Comparison of ENCODE assay signal across 11 mouse cellular contexts in genomic region chr7:19147497-19148045, GRCm38 (mm10). TPM values are rescaled to one million over a fixed set of nuclear protein-coding genes. Genes with fewer than 3 reads are reported as not detected.
A peak's percentile ranks its signal among the peaks of the same experiment; 100 is the strongest.
DNase-seq lines count a peak whose midpoint lies in the region; ATAC-seq and TF ChIP-seq lines count a peak whose summit lies in the region.
"Had no signal": no experiment of that assay in that cellular context is flagged by ENCODE, and none has a peak within 500 bp of the region (broad histone marks: within the 10 kb centered on the region; RNA-seq: fewer than 3 reads in every experiment).

No protein-coding gene starts in this region.

- H3K9ac ChIP-seq in hindbrain, embryonic 11.5 days (ENCODE audit: low read depth, low read length): no peak overlapping the region
- no peak overlapping the region for H3K9ac ChIP-seq in MEL (ENCODE audit: control insufficient read depth, low read depth, low read length, poor library complexity, severe bottlenecking)
- no peak overlapping the region for H3K9ac ChIP-seq in forebrain, embryonic 15.5 days (replicated peaks)
- peak overlapping the region; percentile 63; the same call in 1 of the 2 replicates for H3K9ac ChIP-seq in midbrain, embryonic 14.5 days (replicated peaks; ENCODE audit: low read length)

- H3K27ac ChIP-seq in hindbrain, embryonic 11.5 days (ENCODE audit: low read depth, low read length): no peak overlapping the region
- no peak overlapping the region for H3K27ac ChIP-seq in hindbrain, embryonic 10.5 days
- no peak overlapping the region for H3K27ac ChIP-seq in MEL (ENCODE audit: control insufficient read depth, low read depth, low read length)
- no peak overlapping the region for H3K27ac ChIP-seq in forebrain, embryonic 15.5 days (replicated peaks)
- no peak overlapping the region for H3K27ac ChIP-seq in midbrain, embryonic 14.5 days (replicated peaks; ENCODE audit: low read depth, low read length)

- H3K4me3 ChIP-seq in hindbrain, embryonic 11.5 days (ENCODE audit: low read depth, low read length): no peak overlapping the region
- H3K4me3 ChIP-seq in hindbrain, embryonic 10.5 days: no peak overlapping the region
- no peak overlapping the region for H3K4me3 ChIP-seq in MEL (ENCODE audit: control insufficient read depth in 1 of 2, insufficient read depth in 1 of 2, low read depth in 2 of 2, low read length in 2 of 2)
- peak overlapping the region; percentile 64 for H3K4me3 ChIP-seq in forebrain, embryonic 15.5 days
- peak overlapping the region; percentile 68; the same call in 1 of the 2 replicates for H3K4me3 ChIP-seq in midbrain, embryonic 14.5 days (replicated peaks; ENCODE audit: low read depth, low read length)

- peaks cover 14% of the 10 kb centered on the region for H3K79me2 ChIP-seq in MEL (ENCODE audit: control insufficient read depth, insufficient read depth, low read length, poor library complexity)

- no peak for TF ChIP-seq RAD21 in MEL (IDR thresholded peaks at IDR 0.05; ENCODE audit: low read depth, low read length)

- peak; percentile 13 for DNase-seq in hindbrain, embryonic 11.5 days (ENCODE audit: low spot score)
- no peak for DNase-seq in hindbrain, embryonic 10.5 days (ENCODE audit: low spot score)
- peak; percentile 57 for DNase-seq in MEL (ENCODE audit: low read depth, low spot score)
- DNase-seq in midbrain, embryonic 14.5 days: no peak
- DNase-seq in gastrocnemius, postnatal 10 days: no peak
- DNase-seq in urinary bladder, adult 18-20 months (ENCODE audit: low spot score in 2 of 2): no peak
- no peak for DNase-seq in thymus, postnatal 10 days (ENCODE audit: low spot score in 2 of 2)
- DNase-seq: adrenal gland, postnatal 10 days; cerebellum, adult 9-10 months had no signal

- peak overlapping the region; percentile 84; the same call in 1 of the 2 replicates for H3K4me2 ChIP-seq in hindbrain, embryonic 11.5 days (replicated peaks; ENCODE audit: low read depth, low read length)
- peak overlapping the region; percentile 88 for H3K4me2 ChIP-seq in forebrain, embryonic 15.5 days (replicated peaks)
- peak overlapping the region; percentile 80 for H3K4me2 ChIP-seq in midbrain, embryonic 14.5 days (ENCODE audit: low read length)

- 52% methylated on average over 6 of the region's 6 CpGs for WGBS in hindbrain, embryonic 11.5 days
- 56% methylated on average over 6 of the region's 6 CpGs for WGBS in hindbrain, embryonic 10.5 days
- WGBS in forebrain, embryonic 15.5 days: 64% methylated on average over 6 of the region's 6 CpGs
- WGBS in midbrain, embryonic 14.5 days: 65% methylated on average over 6 of the region's 6 CpGs

- H3K36me3 ChIP-seq in hindbrain, embryonic 11.5 days (ENCODE audit: control insufficient read depth, insufficient read depth, low read length): no peaks in the 10 kb centered on the region
- H3K36me3 ChIP-seq in hindbrain, embryonic 10.5 days: peaks cover 47% of the 10 kb centered on the region
- H3K36me3 ChIP-seq in MEL (ENCODE audit: control insufficient read depth in 1 of 2, insufficient read depth in 2 of 2, low read length in 2 of 2): peaks cover 0 to 6% of the 10 kb centered on the region in 2 experiments; a peak in 2 of 4 replicates
- H3K36me3 ChIP-seq in forebrain, embryonic 15.5 days: peaks cover 6% of the 10 kb centered on the region
- peaks cover 26% of the 10 kb centered on the region for H3K36me3 ChIP-seq in midbrain, embryonic 14.5 days (ENCODE audit: control insufficient read depth, insufficient read depth, low read length)

- no peak for TF ChIP-seq CTCF in MEL (IDR thresholded peaks at IDR 0.05 in 2 of 3, conservative IDR thresholded peaks at IDR 0.05 in 1 of 3; ENCODE audit: control insufficient read depth in 1 of 3, insufficient read depth in 1 of 3, low read depth in 2 of 3, low read length in 3 of 3, poor library complexity in 1 of 3, severe bottlenecking in 1 of 3)

- no peaks in the 10 kb centered on the region for H3K9me3 ChIP-seq in hindbrain, embryonic 11.5 days (ENCODE audit: control insufficient read depth, low read length)
- H3K9me3 ChIP-seq in hindbrain, embryonic 10.5 days: no peaks in the 10 kb centered on the region
- no peaks in the 10 kb centered on the region for H3K9me3 ChIP-seq in MEL (replicated peaks; ENCODE audit: insufficient read depth, low read length)
- H3K9me3 ChIP-seq in forebrain, embryonic 15.5 days: no peaks in the 10 kb centered on the region
- H3K9me3 ChIP-seq in midbrain, embryonic 14.5 days (ENCODE audit: control insufficient read depth, low read length): no peaks in the 10 kb centered on the region

- TF ChIP-seq POLR2A in MEL (IDR thresholded peaks at IDR 0.05; ENCODE audit: control insufficient read depth in 1 of 2, insufficient read depth in 1 of 2, low read depth in 1 of 2, low read length in 2 of 2, poor library complexity in 1 of 2): no peak

- peaks cover 6% of the 10 kb centered on the region; the same call in 1 of the 2 replicates for H3K4me1 ChIP-seq in hindbrain, embryonic 11.5 days (replicated peaks; ENCODE audit: control insufficient read depth, insufficient read depth, low read length)
- peaks cover 33% of the 10 kb centered on the region for H3K4me1 ChIP-seq in hindbrain, embryonic 10.5 days (replicated peaks)
- peaks cover 4 to 17% of the 10 kb centered on the region in 2 experiments; a peak in 3 of 4 replicates for H3K4me1 ChIP-seq in MEL (ENCODE audit: control insufficient read depth in 1 of 2, insufficient read depth in 2 of 2, low read length in 2 of 2)
- H3K4me1 ChIP-seq in forebrain, embryonic 15.5 days: peaks cover 22% of the 10 kb centered on the region
- H3K4me1 ChIP-seq in midbrain, embryonic 14.5 days (ENCODE audit: control insufficient read depth, insufficient read depth, low read length): peaks cover 17% of the 10 kb centered on the region

- no peak for ATAC-seq in hindbrain, embryonic 11.5 days (ENCODE audit: low FRiP score)
- ATAC-seq in forebrain, embryonic 15.5 days (replicated peaks): no peak
- ATAC-seq in midbrain, embryonic 14.5 days (ENCODE audit: low FRiP score, low TSS enrichment): no peak

- no peak for TF ChIP-seq EP300 in MEL (IDR thresholded peaks at IDR 0.05; ENCODE audit: low read depth in 1 of 2, low read length in 2 of 2)

- no peaks in the 10 kb centered on the region for H3K27me3 ChIP-seq in hindbrain, embryonic 11.5 days (ENCODE audit: control insufficient read depth, insufficient read depth, low read length)
- no peaks in the 10 kb centered on the region for H3K27me3 ChIP-seq in hindbrain, embryonic 10.5 days (ENCODE audit: insufficient read depth, poor library complexity, severe bottlenecking)
- H3K27me3 ChIP-seq in MEL (ENCODE audit: control insufficient read depth in 1 of 2, insufficient read depth in 2 of 2, low read length in 2 of 2): no peaks in the 10 kb centered on the region
- no peaks in the 10 kb centered on the region for H3K27me3 ChIP-seq in forebrain, embryonic 15.5 days
- H3K27me3 ChIP-seq in midbrain, embryonic 14.5 days (ENCODE audit: control insufficient read depth, insufficient read depth, low read length): no peaks in the 10 kb centered on the region

RNA-seq across cellular contexts. Expression of gene Qpctl, which starts 1.5 kb away (rescaled TPM):
- 11.7 and 12.0 TPM in 2 replicates for polyA plus RNA-seq in hindbrain, embryonic 11.5 days (2014; fragmentation: Nextera tagmentation; extraction: Ambion mirVana)
- 16.7 and 22.1 TPM in 2 replicates for polyA plus RNA-seq in hindbrain, embryonic 10.5 days (2016; fragmentation: Nextera tagmentation; extraction: Ambion mirVana)
- total RNA-seq in MEL (2012; rRNA removed): 3.1 and 3.4 TPM in 2 replicates
- polyA plus RNA-seq in MEL (2012; ENCODE audit: insufficient read depth in 1 of 2, insufficient read length in 2 of 2, low read depth in 1 of 2, low replicate concordance in 2 of 2, missing spikeins in 1 of 2): 1 to 10 TPM in 1 of 2 experiments, not detected in 1; 6.5 TPM
- 18.7 and 19.4 TPM in 2 replicates for polyA plus RNA-seq in forebrain, embryonic 15.5 days (2015; fragmentation: Nextera tagmentation; extraction: Ambion mirVana)
- polyA plus RNA-seq in midbrain, embryonic 14.5 days (2014; fragmentation: Nextera tagmentation; extraction: Ambion mirVana): 18.5 and 20.0 TPM in 2 replicates
- total RNA-seq in gastrocnemius, postnatal 10 days (2021): 1 to 10 TPM; 5.0 to 5.5 TPM

RNA-seq across cellular contexts. Expression of gene Snrpd2, which starts 2.0 kb away (rescaled TPM):
- polyA plus RNA-seq in hindbrain, embryonic 11.5 days (2014; fragmentation: Nextera tagmentation; extraction: Ambion mirVana): 143 and 149 TPM in 2 replicates
- polyA plus RNA-seq in hindbrain, embryonic 10.5 days (2016; fragmentation: Nextera tagmentation; extraction: Ambion mirVana): 184 TPM in 2 replicates
- 333 and 345 TPM in 2 replicates for total RNA-seq in MEL (2012; rRNA removed)
- polyA plus RNA-seq in MEL (2012; ENCODE audit: insufficient read depth in 1 of 2, insufficient read length in 2 of 2, low read depth in 1 of 2, low replicate concordance in 2 of 2, missing spikeins in 1 of 2): 100 to 1,000 TPM in 1 of 2 experiments, not detected in 1; 234 TPM
- polyA plus RNA-seq in forebrain, embryonic 15.5 days (2015; fragmentation: Nextera tagmentation; extraction: Ambion mirVana): 135 and 143 TPM in 2 replicates
- 112 and 130 TPM in 2 replicates for polyA plus RNA-seq in midbrain, embryonic 14.5 days (2014; fragmentation: Nextera tagmentation; extraction: Ambion mirVana)
- total RNA-seq in gastrocnemius, postnatal 10 days (2021): 10 to 100 TPM; 72.9 to 77.4 TPM

RNA-seq across cellular contexts. Expression of gene Gipr, which starts 18.4 kb away (rescaled TPM):
- polyA plus RNA-seq in hindbrain, embryonic 11.5 days (2014; fragmentation: Nextera tagmentation; extraction: Ambion mirVana): 0.89 and 1.7 TPM in 2 replicates
- 0.95 and 1.3 TPM in 2 replicates for polyA plus RNA-seq in hindbrain, embryonic 10.5 days (2016; fragmentation: Nextera tagmentation; extraction: Ambion mirVana)
- 0.49 and 0.65 TPM in 2 replicates for total RNA-seq in MEL (2012; rRNA removed)
- 1 to 10 TPM in 1 of 2 experiments, not detected in 1; 2.1 TPM for polyA plus RNA-seq in MEL (2012; ENCODE audit: insufficient read depth in 1 of 2, insufficient read length in 2 of 2, low read depth in 1 of 2, low replicate concordance in 2 of 2, missing spikeins in 1 of 2)
- 18.1 and 20.0 TPM in 2 replicates for polyA plus RNA-seq in forebrain, embryonic 15.5 days (2015; fragmentation: Nextera tagmentation; extraction: Ambion mirVana)
- 2.6 and 3.1 TPM in 2 replicates for polyA plus RNA-seq in midbrain, embryonic 14.5 days (2014; fragmentation: Nextera tagmentation; extraction: Ambion mirVana)
- under 1 TPM in 1 of 2 experiments, not detected in 1; 0.14 TPM for total RNA-seq in gastrocnemius, postnatal 10 days (2021)
- total RNA-seq: neutrophil, adult 5-6 weeks had no signal

RNA-seq across cellular contexts. Expression of gene Fbxo46, which starts 27.9 kb away (rescaled TPM):
- 8.7 and 8.8 TPM in 2 replicates for polyA plus RNA-seq in hindbrain, embryonic 11.5 days (2014; fragmentation: Nextera tagmentation; extraction: Ambion mirVana)
- 17.1 and 19.4 TPM in 2 replicates for polyA plus RNA-seq in hindbrain, embryonic 10.5 days (2016; fragmentation: Nextera tagmentation; extraction: Ambion mirVana)
- 11.5 and 13.7 TPM in 2 replicates for total RNA-seq in MEL (2012; rRNA removed)
- polyA plus RNA-seq in MEL (2012; ENCODE audit: insufficient read depth in 1 of 2, insufficient read length in 2 of 2, low read depth in 1 of 2, low replicate concordance in 2 of 2, missing spikeins in 1 of 2): 10 to 100 TPM in 1 of 2 experiments, not detected in 1; 10.1 TPM
- polyA plus RNA-seq in forebrain, embryonic 15.5 days (2015; fragmentation: Nextera tagmentation; extraction: Ambion mirVana): 23.4 and 25.4 TPM in 2 replicates
- 11.3 and 13.8 TPM in 2 replicates for polyA plus RNA-seq in midbrain, embryonic 14.5 days (2014; fragmentation: Nextera tagmentation; extraction: Ambion mirVana)
- 1 to 10 TPM; 2.7 to 4.2 TPM for total RNA-seq in gastrocnemius, postnatal 10 days (2021)

RNA-seq across cellular contexts. Expression of gene Eml2, which starts 28.6 kb away (rescaled TPM):
- 1.4 and 2.0 TPM in 2 replicates for polyA plus RNA-seq in hindbrain, embryonic 11.5 days (2014; fragmentation: Nextera tagmentation; extraction: Ambion mirVana)
- 2.8 and 4.9 TPM in 2 replicates for polyA plus RNA-seq in hindbrain, embryonic 10.5 days (2016; fragmentation: Nextera tagmentation; extraction: Ambion mirVana)
- 22.0 and 25.1 TPM in 2 replicates for total RNA-seq in MEL (2012; rRNA removed)
- 10 to 100 TPM in 1 of 2 experiments, not detected in 1; 43.6 TPM for polyA plus RNA-seq in MEL (2012; ENCODE audit: insufficient read depth in 1 of 2, insufficient read length in 2 of 2, low read depth in 1 of 2, low replicate concordance in 2 of 2, missing spikeins in 1 of 2)
- 8.2 and 12.5 TPM in 2 replicates for polyA plus RNA-seq in forebrain, embryonic 15.5 days (2015; fragmentation: Nextera tagmentation; extraction: Ambion mirVana)
- polyA plus RNA-seq in midbrain, embryonic 14.5 days (2014; fragmentation: Nextera tagmentation; extraction: Ambion mirVana): 2.6 and 9.3 TPM in 2 replicates
- 10 to 100 TPM; 14.9 to 17.6 TPM for total RNA-seq in gastrocnemius, postnatal 10 days (2021)

Comparison
In these comparisons a context has a peak if more than half of its experiments do, and no peak if none do; other contexts are left out.
1. DNase-seq: peak in hindbrain, embryonic 11.5 days (single experiment) and MEL (single experiment); none in hindbrain, embryonic 10.5 days (single experiment), midbrain, embryonic 14.5 days (single experiment), gastrocnemius, postnatal 10 days (single experiment), urinary bladder, adult 18-20 months (0 of 2) and thymus, postnatal 10 days (0 of 2).
2. H3K4me3 ChIP-seq: peak in forebrain, embryonic 15.5 days (single experiment) and midbrain, embryonic 14.5 days (single experiment); none in hindbrain, embryonic 11.5 days (single experiment), hindbrain, embryonic 10.5 days (single experiment) and MEL (0 of 2).
3. Peak in every context shown above with its lines, with median percentiles within 50 percentile points of each other: H3K4me2 ChIP-seq.